Mouse (Mus musculus) cerebellum, postnatal 10 days (tissue): Measurements from ENCODE around the gene Selenow.
"Not testable (repeated sequence)": the region's sequence is repeated elsewhere in the genome, so short reads cannot be mapped to it uniquely, and the experiment has no call there.

Experiments used
- DNase-seq, 2 experiments: peaks; one replicate each; pipeline ENCODE4 v3.0.0; 2021; ENCODE audit warnings: mixed read lengths in 2 of 2

The Selenow gene

DNA sequence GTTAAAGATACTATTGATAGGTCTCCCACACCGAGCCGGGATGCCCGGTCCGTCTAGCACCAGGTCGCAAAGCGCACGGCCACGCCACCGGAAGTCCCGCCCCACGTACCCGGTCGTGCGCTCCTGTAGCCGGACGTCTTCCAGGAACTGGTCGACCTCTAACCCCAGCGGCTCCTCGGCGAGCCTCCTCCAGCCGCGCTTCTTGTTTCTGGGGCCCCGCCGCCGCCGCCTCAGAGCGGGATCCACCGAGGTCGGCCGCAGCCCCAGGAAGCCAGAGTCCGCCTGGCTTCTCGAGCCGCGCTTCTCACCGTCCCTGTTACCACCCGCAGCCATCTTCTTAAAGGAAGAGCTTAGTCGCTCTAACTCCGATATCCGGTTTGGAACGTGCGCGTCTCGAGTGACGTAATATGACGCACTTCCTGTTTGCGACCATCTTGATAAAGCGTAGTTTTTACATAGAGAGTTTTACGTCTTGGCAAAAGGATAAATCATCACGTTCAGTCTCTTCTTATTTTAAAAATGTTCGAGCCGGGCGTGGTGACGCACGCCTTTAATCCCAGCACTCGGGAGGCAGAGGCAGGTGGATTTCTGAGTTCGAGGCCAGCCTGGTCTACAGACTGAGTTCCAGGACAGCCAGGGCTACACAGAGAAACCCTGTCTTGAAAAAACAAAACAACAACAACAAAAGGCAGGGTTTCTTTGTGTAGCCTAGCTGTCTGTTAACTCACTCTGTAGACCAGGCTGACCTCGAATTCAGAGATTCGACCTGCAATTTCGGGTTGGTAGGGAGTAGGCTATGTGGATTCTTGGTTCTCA, 23.7 kb upstream of the Selenow start, which contains the start of gene Nop53:
TSS of gene Nop53 (minus strand) at position 354 of the 816 bp plus-strand sequence.
- peak; percentile 96 to 97 for DNase-seq

DNA sequence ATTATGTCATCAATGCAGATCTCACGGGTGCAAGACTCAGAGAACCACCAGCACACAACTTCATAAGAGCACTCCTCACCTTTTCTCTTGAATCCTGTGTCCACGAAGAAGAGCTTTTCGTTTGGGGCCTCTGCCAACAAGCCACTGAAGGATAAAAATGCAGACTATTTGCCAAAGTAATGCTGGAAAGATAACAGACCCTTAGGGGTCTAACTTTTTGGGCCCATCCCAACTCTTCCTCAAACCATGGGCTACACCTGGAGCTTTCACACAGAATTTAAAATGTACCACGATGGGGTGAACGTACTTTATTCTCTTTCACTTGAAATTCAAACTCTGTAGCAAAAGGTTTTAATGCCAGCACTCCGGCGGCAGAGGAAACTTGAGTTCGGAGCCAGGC, 23.0 kb upstream of the Selenow start:
- DNase-seq = peak; percentile 41 to 44

DNA sequence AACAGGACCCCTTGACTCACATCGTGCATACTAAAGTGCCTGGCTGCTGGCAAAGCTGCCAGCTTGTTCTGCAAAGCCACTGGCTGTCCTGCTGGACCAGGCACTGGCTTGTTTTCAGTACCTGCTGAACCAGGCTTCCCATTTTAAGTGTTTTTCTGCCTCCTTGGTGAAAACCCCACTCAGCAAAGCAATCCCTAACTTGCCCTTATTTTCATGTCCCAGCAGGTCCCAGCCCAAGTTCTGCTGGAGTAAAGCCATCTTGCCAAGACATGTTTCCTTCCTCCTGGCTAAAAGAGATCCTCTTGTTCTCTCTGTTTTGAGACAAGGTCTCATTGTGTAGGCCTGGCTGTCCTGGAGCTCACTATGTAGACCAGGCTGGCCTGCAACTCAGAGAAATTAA, 22.1 kb upstream of the Selenow start:
- DNase-seq = no peak

DNA sequence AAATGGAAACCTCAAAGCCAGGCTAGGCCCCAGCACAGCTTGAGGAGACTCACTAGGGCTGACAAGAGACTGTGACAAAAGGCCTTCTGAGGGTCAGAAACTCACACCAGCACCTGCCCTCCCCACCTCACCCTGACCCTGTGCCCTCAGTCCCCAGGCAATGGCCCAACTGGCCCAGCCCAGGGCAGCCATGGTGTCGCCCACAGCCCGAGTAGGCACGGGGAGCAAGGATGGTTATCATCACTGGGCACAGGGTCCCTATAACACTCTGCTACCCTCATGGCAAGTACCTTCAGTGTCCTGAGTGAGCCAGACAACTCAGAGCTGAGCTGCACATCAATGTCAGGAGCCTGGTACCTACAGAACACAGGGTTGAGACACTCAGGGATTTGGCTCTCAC, 16.4 kb upstream of the Selenow start:
- DNase-seq = no peak

DNA sequence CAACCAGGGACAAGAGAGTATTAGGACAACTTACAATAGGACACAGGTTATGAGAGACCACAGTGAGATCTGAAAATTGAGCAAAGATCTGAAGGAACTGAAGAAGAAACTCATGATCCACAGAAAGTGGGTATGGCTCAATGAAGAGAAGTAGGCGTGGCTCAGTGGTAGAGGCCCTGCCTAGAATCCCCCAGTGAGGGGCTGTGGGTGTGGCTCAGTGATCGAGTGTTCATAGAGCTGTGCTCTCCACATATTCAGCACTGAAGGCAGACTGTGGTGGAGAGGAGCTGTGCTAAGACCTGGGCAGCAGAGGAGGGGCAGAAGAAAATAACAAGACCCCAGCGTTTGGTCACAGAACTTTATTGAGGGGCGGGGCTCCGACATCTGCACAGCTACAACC, 15.3 kb upstream of the Selenow start:
- no peak for DNase-seq

DNA sequence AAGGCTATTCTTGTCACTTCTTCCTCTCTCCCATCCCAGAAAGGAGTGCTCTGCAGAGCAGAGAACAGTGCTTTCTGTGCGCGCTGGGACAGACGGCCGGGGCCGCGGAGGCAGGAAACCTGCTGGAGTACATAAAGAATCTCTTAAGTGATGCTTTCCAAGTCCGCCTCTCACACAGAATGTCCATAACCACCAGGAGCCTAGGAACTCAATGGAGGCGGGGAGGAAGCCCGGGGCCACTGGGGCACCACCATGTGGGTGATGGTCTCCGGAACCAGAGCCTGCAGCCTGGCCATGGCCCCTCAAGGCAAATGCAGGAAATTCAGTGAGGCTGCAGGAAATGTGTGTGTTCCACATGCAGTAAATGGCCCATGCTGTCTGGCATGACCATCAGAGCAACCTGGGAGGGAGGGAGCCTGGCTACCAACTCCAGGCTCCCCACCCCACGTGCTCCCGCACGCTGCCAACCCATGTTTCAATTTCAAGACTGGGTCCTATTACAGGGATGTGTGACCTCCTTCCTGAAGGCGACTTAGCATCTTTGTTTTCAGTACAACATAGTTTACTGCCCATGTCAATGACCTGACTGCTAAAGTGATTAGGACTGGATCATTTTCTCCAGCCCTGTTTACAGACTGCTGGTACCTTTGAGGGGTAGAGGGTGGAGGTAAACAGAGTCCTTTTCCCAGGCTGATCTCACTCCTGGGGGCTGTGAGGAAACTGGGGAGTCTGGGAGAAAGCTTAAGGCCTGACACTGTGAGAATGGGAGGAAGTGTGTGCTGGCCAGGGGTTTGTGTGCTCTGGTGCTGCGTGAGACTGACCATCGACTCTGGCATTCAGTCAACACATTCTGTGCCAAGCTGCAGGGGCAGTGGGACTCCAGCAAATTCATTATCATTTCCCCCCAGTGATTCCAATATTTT, 11.5 kb upstream of the Selenow start:
- DNase-seq = no peak

DNA sequence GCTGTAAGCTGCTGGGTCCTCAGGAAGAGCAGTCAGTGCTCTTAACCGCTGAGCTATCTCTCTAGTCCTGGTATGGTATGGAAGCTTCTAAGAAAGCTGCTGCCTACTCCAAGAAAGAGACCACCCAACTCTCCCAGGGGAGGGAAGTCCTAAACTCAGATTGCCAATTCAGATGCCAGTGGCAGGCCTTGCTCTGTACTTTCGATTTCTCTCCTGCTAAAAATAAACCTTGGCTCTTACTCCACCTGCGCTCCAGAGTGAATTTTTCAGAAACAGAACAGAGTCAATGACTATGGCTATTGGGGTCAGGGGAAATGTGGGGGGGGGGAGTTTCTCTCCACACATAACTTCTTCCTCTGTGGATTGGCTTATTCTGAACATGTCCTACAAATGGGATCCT, 9.4 kb upstream of the Selenow start:
- DNase-seq = no peak

DNA sequence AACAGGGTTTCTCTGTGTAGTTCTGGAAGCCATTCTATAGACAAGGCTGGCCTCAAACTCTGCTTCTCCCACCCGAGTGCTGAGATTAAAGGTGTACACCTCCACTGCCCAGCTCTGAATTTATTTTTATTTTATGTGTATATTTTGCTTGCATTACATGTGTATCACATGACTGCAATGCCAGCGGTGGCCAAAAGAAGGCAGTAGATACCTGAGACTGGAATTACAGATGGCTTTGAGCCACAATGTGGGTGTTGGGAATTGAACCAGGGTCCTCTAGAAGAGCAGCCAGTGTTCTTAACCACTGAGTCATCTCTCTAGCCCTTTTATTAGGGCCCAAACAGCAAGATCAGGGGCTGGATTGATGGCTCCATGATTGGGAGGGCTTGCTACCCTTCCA, 8.3 kb upstream of the Selenow start:
- no peak for DNase-seq

DNA sequence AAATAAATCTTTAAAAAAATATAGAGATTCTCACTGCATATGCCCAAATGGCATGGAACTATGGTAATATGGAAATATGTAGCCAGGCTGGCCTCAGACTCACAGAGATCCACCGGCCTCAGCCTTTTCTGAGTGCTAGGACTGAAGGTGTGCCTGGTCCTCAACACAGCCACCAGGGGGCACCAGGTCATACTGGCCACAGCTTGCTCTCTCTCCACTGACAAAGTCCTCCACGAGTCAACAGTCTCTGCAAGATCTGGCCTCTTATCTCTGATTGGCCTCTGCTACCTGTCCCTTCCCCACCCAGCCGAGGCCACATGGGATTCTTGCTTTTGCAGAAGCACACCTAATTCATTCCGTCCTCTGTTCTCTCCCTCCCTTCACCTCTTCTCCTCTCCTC, 7.7 kb upstream of the Selenow start:
- peak; percentile 69 to 72 for DNase-seq

DNA sequence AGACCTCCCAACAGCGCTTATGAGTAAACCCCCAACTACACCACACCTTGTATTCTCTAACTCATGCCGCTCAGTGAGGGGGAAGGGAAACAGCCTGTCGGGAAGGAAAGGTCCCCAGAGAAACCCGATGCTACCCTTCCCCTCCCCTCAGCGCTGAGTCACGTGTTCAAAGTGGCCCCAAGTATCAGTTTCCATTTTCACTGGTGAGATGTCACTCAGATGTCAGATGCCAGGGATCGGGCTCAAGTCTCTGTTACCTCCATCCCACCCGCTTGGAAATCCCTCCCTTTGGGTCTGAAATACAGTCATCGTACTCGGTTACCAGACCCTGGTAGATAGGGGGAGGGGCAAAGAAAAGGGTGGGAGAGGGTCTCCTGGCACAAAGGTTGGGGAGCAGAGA, 406 bp downstream of the Selenow start:
- DNase-seq = no peak

DNA sequence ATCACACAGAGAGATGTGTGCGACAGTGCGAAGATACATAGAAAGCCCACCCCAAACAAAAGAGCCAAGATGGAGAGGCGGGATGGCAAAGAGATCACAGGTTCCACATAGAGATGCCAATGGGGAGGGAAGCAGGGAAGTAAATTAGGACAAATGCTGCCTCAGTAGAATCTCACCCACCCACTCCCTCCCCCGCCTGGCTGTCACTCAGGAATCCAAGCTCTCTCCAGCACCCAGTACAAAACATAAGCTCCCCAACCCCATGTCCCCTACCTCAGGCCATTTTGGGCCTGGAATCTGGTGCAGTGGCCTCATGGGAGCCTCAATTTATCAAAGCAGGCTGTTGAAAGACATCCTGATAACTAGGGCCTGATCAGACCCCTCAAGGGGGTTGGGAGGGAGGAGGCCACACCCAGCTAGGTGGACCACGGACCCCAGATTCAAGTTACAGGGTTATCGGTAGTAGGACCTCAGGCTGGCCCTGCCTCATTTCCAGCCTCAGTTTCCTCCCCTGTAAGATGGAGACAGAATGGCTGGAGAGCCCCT, 1.5 kb downstream of the Selenow start:
- DNase-seq = no peak

DNA sequence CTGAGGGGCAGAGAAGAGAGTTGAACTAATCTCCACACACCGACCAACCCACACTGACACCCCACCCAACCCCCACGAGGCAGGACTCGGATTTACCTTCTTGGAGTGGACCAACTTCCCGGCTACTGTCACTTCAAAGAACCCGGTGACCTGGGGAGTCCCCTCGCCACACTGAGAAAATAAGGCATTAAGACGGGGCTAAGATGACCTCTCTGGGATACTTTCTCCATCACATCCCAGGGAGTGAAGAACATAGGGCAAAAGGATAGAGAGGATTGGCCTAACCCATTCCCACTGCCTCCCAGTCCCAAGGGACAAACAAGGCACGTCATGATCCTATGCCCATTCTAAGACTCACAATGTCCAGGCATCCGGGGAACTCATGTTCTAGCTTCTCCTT, 2.3 kb downstream of the Selenow start:
- DNase-seq = no peak

DNA sequence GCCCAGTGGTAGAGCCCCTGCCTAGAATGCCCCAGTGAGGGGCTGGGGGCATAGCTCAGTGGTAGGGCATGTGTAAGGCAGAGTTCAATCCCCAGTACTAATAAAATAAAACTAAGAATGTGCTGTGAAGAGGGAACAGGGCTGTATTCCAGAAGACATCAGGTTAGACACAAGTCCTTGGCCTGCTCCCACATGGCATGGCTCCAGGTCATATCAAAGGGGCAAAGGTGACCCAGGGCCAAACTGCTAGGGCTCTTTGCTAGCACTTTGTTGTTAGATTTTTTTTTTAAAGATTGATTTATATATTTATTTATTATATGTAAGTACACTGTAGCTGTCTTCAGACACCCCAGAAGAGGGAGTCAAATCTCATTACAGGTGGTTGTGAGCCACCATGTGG, 3.8 kb downstream of the Selenow start:
- peak; percentile 51 to 55 for DNase-seq

DNA sequence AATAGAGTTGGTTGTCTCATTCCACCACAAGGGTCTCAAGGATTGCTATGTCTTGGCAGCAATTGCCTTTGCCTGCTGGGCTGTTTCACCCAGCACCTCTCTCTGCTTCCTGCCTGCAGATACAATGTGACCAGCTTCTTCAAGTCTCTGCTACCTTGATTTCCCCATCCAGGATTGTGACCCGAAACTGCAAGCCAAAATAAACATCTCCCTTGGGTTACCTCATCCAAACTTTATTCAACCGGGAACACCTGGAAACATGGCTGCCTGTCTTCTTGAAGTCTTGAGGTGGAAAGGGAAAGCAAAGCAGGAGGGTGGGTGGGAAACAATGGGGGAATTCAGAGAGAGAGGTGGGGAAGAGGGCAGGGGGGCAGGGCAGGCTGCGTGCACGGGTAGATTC, 5.2 kb downstream of the Selenow start:
- no peak for DNase-seq

DNA sequence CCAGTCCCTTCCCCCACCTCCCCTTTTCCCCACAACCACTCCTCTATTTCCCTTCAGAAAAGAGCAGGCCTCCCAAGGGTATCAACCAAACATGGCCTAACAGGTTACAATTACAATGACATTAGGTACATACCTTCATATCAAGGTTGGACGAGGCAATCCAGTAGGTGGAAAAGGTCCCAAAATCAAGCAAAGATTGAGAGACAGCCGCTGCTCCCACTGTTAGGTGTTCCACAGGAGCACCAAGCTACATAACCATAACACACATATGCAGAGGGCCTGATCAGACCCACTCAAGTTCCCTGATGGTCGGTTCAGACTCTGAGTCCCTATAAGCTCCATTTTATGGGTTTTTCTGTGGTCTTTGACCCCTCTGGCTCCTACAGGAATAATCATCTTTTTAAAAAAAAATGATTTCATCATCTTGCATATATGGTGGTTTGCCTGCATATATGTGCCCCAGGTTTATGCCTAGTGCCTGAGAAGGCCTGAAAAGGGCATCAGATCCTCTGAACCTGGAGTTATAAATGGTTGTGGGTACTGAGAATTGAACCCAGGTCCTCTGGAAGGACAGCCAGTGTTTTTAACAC, 6.0 kb downstream of the Selenow start:
- DNase-seq = no peak

DNA sequence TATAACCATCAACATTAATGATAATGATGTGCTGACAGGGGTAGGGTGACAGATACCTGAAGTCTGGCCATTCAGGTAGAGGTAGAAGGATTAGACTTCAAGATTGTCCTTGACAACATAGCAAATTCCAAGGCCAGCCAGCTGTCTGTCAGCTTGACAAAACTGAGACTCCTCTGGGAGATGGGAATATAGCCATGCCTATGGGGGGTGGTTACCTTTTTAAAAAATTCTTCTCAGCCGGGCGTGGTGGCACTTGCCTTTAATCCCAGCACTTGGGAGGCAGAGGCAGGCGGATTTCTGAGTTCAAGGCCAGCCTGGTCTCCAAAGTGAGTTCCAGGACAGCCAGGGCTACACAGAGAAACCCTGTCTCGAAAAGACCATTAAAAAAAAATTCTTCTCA, 6.5 kb downstream of the Selenow start:
- not testable (repeated sequence) for DNase-seq

DNA sequence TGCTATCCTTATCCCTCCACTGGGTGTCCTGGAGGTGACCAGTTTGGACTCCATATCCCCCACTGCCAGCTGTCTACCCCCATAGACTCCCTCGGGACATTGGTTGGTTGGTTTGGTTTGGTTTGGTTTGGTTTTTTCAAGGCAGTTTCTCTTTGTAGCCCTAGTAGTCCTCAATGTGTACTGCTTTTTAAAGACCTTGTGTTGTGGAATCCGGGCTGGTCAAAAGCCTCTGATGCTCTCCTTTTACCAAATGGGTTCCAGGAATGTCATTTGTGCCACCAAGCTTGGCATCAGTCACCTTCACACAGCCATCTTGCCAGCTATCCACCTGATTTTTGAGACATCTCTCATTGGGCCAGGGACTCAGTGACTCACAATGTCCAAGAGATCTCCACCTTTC, 7.5 kb downstream of the Selenow start:
- no peak for DNase-seq

DNA sequence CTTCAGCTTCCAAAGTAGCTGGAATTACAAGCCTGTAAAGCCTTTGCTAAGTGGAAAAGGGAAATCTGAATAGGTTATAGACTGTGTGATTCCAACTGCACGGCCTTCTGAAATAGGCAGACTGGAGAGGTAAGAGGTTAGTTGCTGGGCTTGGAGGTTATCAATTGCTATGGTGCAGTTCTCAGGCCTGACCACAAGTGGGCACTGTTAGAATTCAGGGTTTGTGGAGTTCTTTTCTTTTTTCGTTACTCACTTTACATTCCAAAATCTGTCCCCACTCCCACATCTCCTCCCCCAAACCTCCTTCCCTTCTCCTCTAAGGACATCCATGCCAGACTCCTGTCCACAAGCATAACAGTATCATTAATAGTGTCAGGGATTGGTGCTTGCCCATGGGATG, 8.0 kb downstream of the Selenow start:
- DNase-seq = peak; percentile 54 to 64

DNA sequence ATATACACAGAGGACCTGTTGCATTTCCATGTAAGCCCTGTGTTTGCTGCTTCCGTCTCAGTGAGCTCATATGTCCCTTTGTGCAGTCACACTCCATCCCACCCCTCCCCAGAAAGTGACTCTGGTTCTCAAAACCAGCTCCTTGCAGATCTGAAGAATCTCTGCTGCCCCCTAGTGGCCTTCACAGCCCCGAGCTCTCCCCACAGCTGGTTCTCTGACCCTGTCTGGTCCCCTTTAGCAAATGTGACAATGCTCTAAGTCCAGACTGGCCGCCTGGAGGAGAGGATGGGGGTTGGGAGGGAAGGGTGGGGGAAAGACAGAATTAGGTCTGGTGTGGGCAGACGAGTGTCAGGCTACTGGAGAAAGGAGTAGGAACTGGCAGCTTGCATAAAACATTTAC, 10.0 kb downstream of the Selenow start:
- DNase-seq = peak; percentile 87 to 91

DNA sequence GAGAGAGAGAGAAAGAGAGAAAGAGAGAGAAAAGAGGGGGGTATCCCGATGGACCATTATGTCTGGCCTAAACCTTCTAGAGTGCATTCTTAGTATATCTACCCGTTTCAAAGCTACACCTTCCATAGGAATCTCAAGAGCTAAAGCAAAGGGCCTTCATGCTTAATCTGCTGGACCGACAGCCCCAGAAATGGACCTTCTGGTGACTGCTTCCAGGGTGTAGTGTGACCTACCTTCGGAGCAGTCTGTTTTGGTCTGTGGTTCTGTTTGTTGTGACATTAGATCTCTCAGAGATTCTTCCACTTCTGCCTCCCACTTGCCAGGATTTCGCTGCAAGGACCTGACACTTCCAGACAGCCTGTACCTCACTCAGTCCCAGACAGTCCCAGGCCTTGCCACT, 11.7 kb downstream of the Selenow start:
- DNase-seq = no peak

DNA sequence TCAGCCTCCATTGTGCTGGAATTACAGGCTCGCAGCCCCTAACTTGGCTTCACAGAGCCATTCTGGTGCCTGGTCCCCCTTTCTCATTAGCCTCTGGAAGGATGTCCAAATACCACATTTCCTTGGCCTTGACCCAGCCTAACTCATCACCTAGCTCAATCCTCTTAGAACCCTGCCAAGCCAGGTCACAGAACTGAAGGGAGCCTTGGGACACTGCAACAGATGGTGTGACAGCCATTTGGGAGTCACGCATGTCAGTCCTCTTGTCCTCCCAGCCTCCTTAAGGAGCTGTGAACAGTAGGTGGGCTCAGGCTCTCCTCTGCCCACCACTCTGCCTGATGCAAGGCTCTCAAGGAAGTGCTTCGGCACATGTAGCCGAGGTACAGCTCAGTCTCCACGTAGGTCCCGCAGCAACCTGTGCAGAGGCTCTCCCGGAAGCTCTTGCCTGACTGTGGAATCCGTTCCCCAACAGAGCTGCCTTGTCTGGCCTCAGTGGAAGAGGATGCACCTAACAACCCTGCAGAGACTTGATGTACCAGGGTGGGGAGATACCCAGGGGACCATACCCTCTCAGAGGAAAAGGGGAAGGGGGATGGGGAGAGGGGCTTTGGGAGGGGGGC, 14.1 kb downstream of the Selenow start:
- no peak for DNase-seq

DNA sequence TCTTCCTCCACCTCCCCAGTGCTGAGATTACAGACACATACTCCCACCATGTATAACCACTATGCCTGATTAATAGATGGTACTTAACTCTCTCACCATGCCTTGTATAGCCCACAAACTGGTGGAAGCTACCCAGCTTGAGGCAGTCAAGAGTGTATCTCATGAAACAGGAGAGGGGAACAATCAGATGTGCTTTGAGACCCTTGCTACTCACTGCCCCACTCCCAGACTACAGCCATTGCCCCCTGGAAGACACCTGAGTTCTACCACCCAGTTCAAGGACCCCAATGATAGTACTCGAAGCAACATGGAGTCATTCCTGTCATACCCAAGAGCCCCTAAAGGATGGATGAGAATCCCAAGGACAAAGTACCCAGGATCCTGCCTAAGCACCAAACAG, 15.6 kb downstream of the Selenow start:
- DNase-seq = no peak

DNA sequence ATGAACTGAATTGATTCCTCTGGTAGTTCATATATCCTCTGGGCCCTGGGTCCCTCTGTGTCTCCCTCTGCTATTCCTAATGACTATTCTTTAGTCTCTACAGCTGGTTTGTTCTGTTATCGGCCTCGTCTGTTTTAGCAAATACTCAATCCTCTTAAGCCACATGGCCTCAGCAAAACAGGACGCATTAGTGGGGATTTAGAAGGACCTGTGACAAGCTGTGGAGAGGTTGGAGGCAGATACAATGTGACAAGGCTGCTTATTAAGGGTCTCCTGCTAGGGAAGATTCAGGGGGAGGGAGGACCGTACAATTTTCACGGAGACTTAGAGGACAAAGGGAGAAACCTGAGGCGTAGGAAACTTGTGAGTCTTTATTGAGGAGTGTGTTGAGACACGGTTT, 16.3 kb downstream of the Selenow start:
- DNase-seq = no peak
